Mouse (Mus musculus) liver, embryonic 11.5 days (tissue): ENCODE data around the gene Fam71e1. TPM values are rescaled to one million over a fixed set of nuclear protein-coding genes. Genes with fewer than 3 reads are reported as not detected.

Experiments
- ATAC-seq: fragments of 200-750 bp; cut with Nextera tagmentation; replicated peaks from 2 replicates; pipeline ENCODE4 v1.8.0; 2017; ENCODE audit warnings: moderate number of reproducible peaks, mild to moderate bottlenecking, moderate TSS enrichment, moderate library complexity; ENCODE audit not compliant: low FRiP score
- DNase-seq: peaks from one replicate; pipeline ENCODE4 v3.0.0-alpha.2; 2017; ENCODE audit warnings: low spot score
- H3K27ac ChIP-seq: fragments of 300-500 bp; sonication (generic); 2 replicates; pipeline ENCODE4 v1.5.1; 2014; ENCODE audit warnings: mild to moderate bottlenecking, low read depth, low read length, control low read depth
- H3K27me3 ChIP-seq: fragments of 300-500 bp; sonication (generic); replicated peaks from 2 replicates; pipeline ENCODE4 v1.6.1; 2014; ENCODE audit warnings: low read length, mixed read lengths; ENCODE audit not compliant: control insufficient read depth, insufficient read depth
- H3K36me3 ChIP-seq: fragments of 300-500 bp; sonication (generic); 2 replicates; pipeline ENCODE4 v1.6.1; 2014; ENCODE audit warnings: mild to moderate bottlenecking, low read length, moderate library complexity, mixed read lengths; ENCODE audit not compliant: control insufficient read depth, insufficient read depth
- H3K4me1 ChIP-seq: fragments of 300-500 bp; sonication (generic); replicated peaks from 2 replicates; pipeline ENCODE4 v1.6.1; 2014; ENCODE audit warnings: low read length, mixed read lengths; ENCODE audit not compliant: control insufficient read depth, insufficient read depth
- H3K4me2 ChIP-seq: fragments of 300-500 bp; sonication (generic); 2 replicates; pipeline ENCODE4 v1.6.1; 2014; ENCODE audit warnings: mild to moderate bottlenecking, control low read depth, moderate library complexity
- H3K4me3 ChIP-seq: fragments of 300-500 bp; sonication (generic); 2 replicates; pipeline ENCODE4 v1.5.1; 2014; ENCODE audit warnings: low read depth, low read length, control low read depth
- H3K9ac ChIP-seq: fragments of 300-500 bp; sonication (generic); 2 replicates; pipeline ENCODE4 v1.6.1; 2014; ENCODE audit warnings: low read depth, low read length, control low read depth
- H3K9me3 ChIP-seq: fragments of 300-500 bp; sonication (generic); 2 replicates; pipeline ENCODE4 v1.6.1; 2016; ENCODE audit warnings: low read length, inconsistent platforms, mixed read lengths; ENCODE audit not compliant: control insufficient read depth
- WGBS: fragments of 180-500 bp; shearing (Covaris S2); extraction: QIAGEN DNeasy Blood & Tissue Kit; methylation state at CpG from one replicate; pipeline ENCODE4 v1.1.7; 2014; 5-methylcytosine and 5-hydroxymethylcytosine counted together
- polyA plus RNA-seq: library from polyadenylated mRNA; unstranded; fragments of >200 nt; fragmentation: Nextera tagmentation; extraction: Ambion mirVana; gene quantifications from 2 replicates; pipeline ENCODE4 v1.2.1, GENCODE M21; 2014

The Fam71e1 gene
- polyA plus RNA-seq, 1 experiment from 2014 or later = 5.9 TPM

DNA sequence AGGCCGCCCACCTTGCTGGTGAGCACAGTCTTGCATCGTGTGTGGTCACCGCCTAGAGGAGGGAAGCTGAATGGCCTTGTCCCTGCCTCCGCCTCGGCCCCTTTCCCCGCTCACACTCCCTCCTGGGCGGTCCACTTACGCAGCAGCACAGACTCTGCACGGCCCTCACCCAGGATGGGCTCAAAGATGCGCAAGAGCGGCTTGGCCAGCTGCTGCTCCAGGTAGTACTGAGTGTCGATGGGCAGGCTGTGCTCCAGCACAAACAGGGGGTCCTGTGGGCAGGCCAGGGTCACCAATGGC is 37.3 kb downstream of the Fam71e1 start:
- Histone ChIP-seq H3K9me3 (no peaks in the 10 kb centered on the region), H3K4me3 (no peak overlapping the region), H3K36me3 (peaks cover 39% of the 10 kb centered on the region), H3K27ac (no peak overlapping the region), H3K27me3 (peaks cover 2% of the 10 kb centered on the region), H3K4me1 (no peaks in the 10 kb centered on the region; the same call in 1 of the 2 replicates), H3K9ac (no peak overlapping the region), H3K4me2 (no peak overlapping the region)
- ATAC-seq (0 out of 2 replicates have a peak, but pooled peaks have one; percentile 9), DNase-seq (no peak)
- 84% methylated on average over 12 of the region's 12 CpGs for WGBS

GRCm38 (mm10) chr7:44534242-44534641 is 37.9 kb downstream of the Fam71e1 start:
- Histone ChIP-seq H3K9me3 (no peaks in the 10 kb centered on the region), H3K27me3 (no peaks in the 10 kb centered on the region; the same call in 1 of the 2 replicates), H3K4me3 (no peak overlapping the region), H3K4me2 (no peak overlapping the region), H3K4me1 (no peaks in the 10 kb centered on the region; the same call in 1 of the 2 replicates), H3K27ac (no peak overlapping the region), H3K36me3 (peaks cover 44% of the 10 kb centered on the region), H3K9ac (no peak overlapping the region)
- no peak for DNase-seq
- 83% methylated on average over 13 of the region's 13 CpGs for WGBS
- ATAC-seq = no peak

DNA sequence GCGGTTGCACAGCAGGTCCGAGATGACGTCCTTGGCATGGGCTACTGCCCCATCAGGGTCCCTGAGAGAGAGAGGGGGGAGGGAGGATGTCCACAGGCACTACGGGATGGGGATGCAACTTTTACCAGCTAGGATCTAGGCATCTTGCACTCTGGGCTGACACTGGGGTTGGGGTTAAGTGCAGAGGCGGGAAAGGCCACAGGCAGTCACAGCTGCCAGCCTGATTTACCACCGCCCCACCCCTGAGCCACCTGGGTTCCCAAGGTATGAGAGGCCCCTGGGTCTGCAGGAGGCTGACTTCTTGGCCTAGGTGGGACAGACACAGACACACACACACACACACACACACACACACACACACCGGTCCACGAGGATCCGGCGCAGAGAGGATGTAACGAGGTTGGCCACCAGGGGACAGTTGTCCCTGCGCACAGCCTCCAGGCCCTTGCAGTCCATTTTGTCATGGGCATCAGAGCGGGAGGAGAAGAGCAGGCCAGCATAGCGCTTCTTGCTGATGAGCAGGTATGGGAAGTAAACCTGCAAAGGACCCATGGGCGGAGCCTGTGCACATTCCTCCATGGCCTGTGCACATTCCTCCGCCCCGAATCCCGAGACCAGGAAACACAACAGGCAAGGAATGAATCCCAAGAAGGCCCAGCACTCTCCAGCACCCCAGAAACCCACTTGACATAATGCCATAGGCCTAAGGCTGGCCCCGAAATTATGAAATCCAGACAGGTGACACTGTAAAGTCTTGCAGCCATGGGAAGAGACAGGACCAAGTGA is 38.5 kb downstream of the Fam71e1 start:
- no peaks in the 10 kb centered on the region for H3K27me3 ChIP-seq
- H3K27ac ChIP-seq = no peak overlapping the region
- peaks cover 50% of the 10 kb centered on the region for H3K36me3 ChIP-seq
- no peak overlapping the region for H3K4me3 ChIP-seq
- no peaks in the 10 kb centered on the region; the same call in 1 of the 2 replicates for H3K4me1 ChIP-seq
- H3K4me2 ChIP-seq = no peak overlapping the region
- no peaks in the 10 kb centered on the region for H3K9me3 ChIP-seq
- no peak overlapping the region for H3K9ac ChIP-seq
- WGBS = 88% methylated on average over 19 of the region's 19 CpGs
- DNase-seq (no peak), ATAC-seq (no peak)

DNA sequence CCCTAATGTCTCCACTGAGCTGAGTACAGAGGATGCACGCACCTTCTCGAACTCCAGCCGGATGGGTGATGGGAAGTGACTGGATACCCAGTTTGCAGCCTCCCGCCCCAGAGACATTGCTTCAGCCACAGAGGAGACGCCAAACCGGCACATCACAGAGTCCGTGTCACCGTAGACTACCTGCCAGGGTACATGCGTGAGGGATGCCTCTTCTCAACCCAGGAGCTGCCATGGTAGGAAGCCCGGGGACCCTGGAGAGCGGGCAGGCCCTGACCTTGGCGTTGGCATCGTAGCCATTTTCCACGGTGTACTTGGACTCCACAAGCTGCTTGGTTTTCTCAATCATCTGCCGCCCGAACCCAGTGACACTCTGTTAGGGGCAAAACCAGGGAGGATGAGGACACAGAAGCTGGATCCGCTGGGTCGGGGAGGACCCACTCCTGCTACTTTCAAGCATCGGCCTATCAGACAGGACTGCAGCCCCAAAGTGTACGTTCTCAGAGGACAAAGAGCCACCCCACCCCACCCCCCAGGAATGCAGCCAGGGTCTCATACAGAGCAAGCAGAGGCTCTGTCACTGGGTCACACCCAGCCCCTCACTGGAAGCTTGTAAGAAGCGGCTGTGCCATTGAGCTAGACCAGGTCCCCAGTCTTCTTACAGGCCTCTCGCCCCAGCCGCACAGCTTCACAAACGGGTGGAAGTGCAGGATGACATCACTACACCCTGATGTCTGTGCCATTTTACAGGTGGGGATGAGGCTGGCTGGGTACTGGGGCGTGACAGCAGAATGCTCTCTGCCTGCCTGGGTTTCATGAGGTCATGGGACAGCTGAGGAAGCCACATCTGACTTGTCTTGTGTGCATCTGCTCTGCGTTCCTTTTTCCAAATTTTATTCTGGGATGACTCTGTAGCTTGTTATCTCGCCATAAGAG is 39.5 kb downstream of the Fam71e1 start:
- no peaks in the 10 kb centered on the region for H3K9me3 ChIP-seq
- ATAC-seq (no peak), DNase-seq (no peak)
- H3K4me2 ChIP-seq = no peak overlapping the region
- no peaks in the 10 kb centered on the region; the same call in 1 of the 2 replicates for H3K4me1 ChIP-seq
- 93% methylated on average over 27 of the region's 27 CpGs for WGBS
- H3K36me3 ChIP-seq = peaks cover 60% of the 10 kb centered on the region
- H3K27ac ChIP-seq = no peak overlapping the region
- H3K4me3 ChIP-seq = no peak overlapping the region
- no peak overlapping the region for H3K9ac ChIP-seq
- H3K27me3 ChIP-seq = no peaks in the 10 kb centered on the region

GRCm38 (mm10) chr7:44536590-44536968 is 40.2 kb downstream of the Fam71e1 start:
- H3K9ac ChIP-seq = no peak overlapping the region
- DNase-seq = no peak
- no peaks in the 10 kb centered on the region for H3K9me3 ChIP-seq
- no peak for ATAC-seq
- no peak overlapping the region for H3K4me2 ChIP-seq
- no peaks in the 10 kb centered on the region for H3K27me3 ChIP-seq
- no peak overlapping the region for H3K4me3 ChIP-seq
- H3K4me1 ChIP-seq = no peaks in the 10 kb centered on the region
- H3K27ac ChIP-seq = no peak overlapping the region
- WGBS = 90% methylated on average over 6 of the region's 6 CpGs
- H3K36me3 ChIP-seq = peaks cover 62% of the 10 kb centered on the region

GRCm38 (mm10) chr7:44537009-44537408 is 40.6 kb downstream of the Fam71e1 start:
- no peak overlapping the region for H3K27ac ChIP-seq
- no peak for ATAC-seq

GRCm38 (mm10) chr7:44537496-44537895 is 41.1 kb downstream of the Fam71e1 start:
- H3K4me1 ChIP-seq = no peaks in the 10 kb centered on the region
- no peak overlapping the region for H3K27ac ChIP-seq
- no peaks in the 10 kb centered on the region for H3K9me3 ChIP-seq
- ATAC-seq (no peak), DNase-seq (no peak)
- H3K27me3 ChIP-seq = no peaks in the 10 kb centered on the region
- 94% methylated on average over 13 of the region's 13 CpGs for WGBS
- H3K36me3 ChIP-seq = peaks cover 68% of the 10 kb centered on the region
- no peak overlapping the region for H3K4me3 ChIP-seq
- H3K4me2 ChIP-seq = no peak overlapping the region
- no peak overlapping the region for H3K9ac ChIP-seq

More at GRCm38 (mm10) chr7:44537009-44537408, 40.6 kb downstream of the Fam71e1 start:
- Histone ChIP-seq H3K4me2 (no peak overlapping the region), H3K9ac (no peak overlapping the region), H3K4me1 (no peaks in the 10 kb centered on the region), H3K4me3 (no peak overlapping the region), H3K36me3 (peaks cover 65% of the 10 kb centered on the region), H3K9me3 (no peaks in the 10 kb centered on the region), H3K27me3 (no peaks in the 10 kb centered on the region)
- DNase-seq = no peak
- WGBS = 83% methylated on average over 7 of the region's 7 CpGs

DNA sequence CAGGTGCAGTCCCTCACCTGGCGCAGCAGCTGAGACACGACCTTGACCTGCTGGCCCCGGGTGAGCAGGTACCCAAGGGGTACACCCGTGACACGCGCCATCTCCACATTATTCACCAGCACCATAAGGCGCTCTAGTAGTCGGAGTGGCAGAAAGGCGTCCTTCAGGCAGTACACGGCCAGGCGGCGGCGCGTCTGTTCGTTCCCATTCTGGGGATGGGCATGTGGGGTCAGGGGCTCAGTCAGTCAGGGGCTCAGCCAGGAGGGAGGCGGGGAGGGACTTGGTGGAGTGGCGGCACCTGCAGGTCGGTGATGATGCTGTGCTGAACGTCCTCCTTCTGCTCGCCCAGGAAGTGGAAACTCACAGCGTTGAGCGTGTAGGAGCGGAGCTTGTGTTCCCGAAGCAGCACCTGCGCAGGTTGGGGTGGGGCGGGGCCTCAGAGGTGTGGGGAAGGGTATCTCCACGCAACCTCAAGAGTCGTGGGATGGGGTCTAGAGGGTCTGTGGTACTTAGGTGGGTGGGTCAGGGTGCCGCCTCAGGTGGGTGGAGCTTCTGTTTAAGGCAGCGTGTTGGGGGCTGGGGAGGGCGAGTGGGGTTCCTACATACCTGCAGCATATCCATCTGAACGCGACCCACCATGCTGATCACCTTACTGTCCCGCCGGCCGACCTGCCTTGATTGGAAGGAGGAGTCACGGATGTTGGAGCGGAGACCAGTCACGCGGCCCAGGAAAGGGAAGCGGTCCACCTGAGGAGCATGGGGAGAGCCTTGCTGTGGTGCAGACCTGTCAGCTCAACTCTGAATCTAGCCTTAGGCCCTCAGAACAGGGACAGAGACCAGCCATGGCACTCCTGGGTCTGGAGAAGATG is 42.6 kb downstream of the Fam71e1 start:
- H3K27ac ChIP-seq = no peak overlapping the region
- DNase-seq (no peak), ATAC-seq (no peak)
- H3K36me3 ChIP-seq = peaks cover 59% of the 10 kb centered on the region
- H3K4me1 ChIP-seq = no peaks in the 10 kb centered on the region
- H3K4me3 ChIP-seq = no peak overlapping the region
- H3K4me2 ChIP-seq = no peak overlapping the region
- no peaks in the 10 kb centered on the region for H3K27me3 ChIP-seq
- H3K9me3 ChIP-seq = no peaks in the 10 kb centered on the region
- no peak overlapping the region for H3K9ac ChIP-seq
- 94% methylated on average over 41 of the region's 41 CpGs for WGBS
